Comparison of ENCODE assay signal across 28 mouse cellular contexts in the genomic region with DNA sequence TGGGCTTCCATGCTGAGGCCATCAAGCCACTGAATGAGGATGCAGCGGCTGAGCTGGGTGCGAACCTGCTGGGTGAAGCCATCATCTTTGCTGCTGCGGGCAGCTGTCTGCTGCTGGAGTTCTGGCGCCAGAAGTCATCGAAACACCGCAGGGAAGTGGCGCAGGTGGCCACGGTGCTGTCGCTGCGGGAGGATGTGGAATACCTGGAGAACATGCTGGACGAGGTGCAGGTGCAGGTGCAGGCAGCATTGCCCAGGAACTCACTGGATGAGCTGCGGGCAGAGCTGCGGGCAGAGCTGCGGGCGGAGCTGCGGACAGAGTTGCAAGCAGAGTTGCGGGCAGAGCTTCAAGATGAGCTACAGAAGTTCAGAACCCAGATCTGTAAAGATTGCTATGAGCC. TPM values are rescaled to one million over a fixed set of nuclear protein-coding genes. Genes with fewer than 3 reads are reported as not detected.
DNase-seq lines count a peak whose midpoint lies in the region; ATAC-seq and TF ChIP-seq lines count a peak whose summit lies in the region.
"Had no signal": no experiment of that assay in that cellular context is flagged by ENCODE, and none has a peak within 500 bp of the region (broad histone marks: within the 10 kb centered on the region; RNA-seq: fewer than 3 reads in every experiment).

No protein-coding gene starts in this region.

- intact Hi-C loops in heart, adult 2 months (cut with DNase I): no loop called here

- no peaks in the 10 kb centered on the region for H3K27me3 ChIP-seq in midbrain, embryonic 10.5 days (ENCODE audit: low read depth, poor library complexity, severe bottlenecking)
- H3K27me3 ChIP-seq in midbrain, embryonic 11.5 days (ENCODE audit: control insufficient read depth, insufficient read depth, low read length): no peaks in the 10 kb centered on the region
- H3K27me3 ChIP-seq in E14TG2a.4 (ENCODE audit: insufficient read depth, low read length) (no peaks in the 10 kb centered on the region), ES-Bruce4 (ENCODE audit: control insufficient read depth, insufficient read depth, low read length, poor library complexity, severe bottlenecking) (no peaks in the 10 kb centered on the region)
- H3K27me3 ChIP-seq in heart, adult 2 months (ENCODE audit: control insufficient read depth, insufficient read depth, low read length): no peaks in the 10 kb centered on the region
- H3K27me3 ChIP-seq: embryonic facial prominence, embryonic 13.5 days; forebrain, embryonic 12.5 days; forebrain, embryonic 15.5 days; hindbrain, embryonic 13.5 days had no signal

- TF ChIP-seq EP300 in ES-Bruce4 (IDR thresholded peaks at IDR 0.05; ENCODE audit: insufficient read depth, low read depth, low read length): no peak
- TF ChIP-seq EP300 in heart, adult 2 months (IDR thresholded peaks at IDR 0.05; ENCODE audit: insufficient read depth, low read depth, low read length): no peak

- no peak for DNase-seq in midbrain, embryonic 10.5 days (ENCODE audit: low spot score)
- DNase-seq in midbrain, embryonic 11.5 days (ENCODE audit: low spot score, missing footprints): no peak
- DNase-seq in R1 (ENCODE audit: low read depth, low spot score): peak; percentile 62
- DNase-seq in urinary bladder, adult 2 months (ENCODE audit: low spot score): no peak
- DNase-seq in heart, adult 2 months: no peak
- DNase-seq in spleen, postnatal 10 days (ENCODE audit: low spot score in 2 of 2): no peak
- DNase-seq: adrenal gland, adult 2 months; adrenal gland, postnatal 14 days; cerebellum, adult 11 months; cerebellum, adult 2 months; cerebellum, adult 9-11 months; cerebellum, postnatal 36 days; embryo, embryonic 11 days; gastrocnemius, postnatal 25 days; heart, adult 18-20 months; heart, postnatal 36 days had no signal

- no peak overlapping the region for H3K9ac ChIP-seq in midbrain, embryonic 11.5 days (ENCODE audit: low read length)
- H3K9ac ChIP-seq in ES-Bruce4 (ENCODE audit: low read depth, poor library complexity, severe bottlenecking): no peak overlapping the region
- no peak overlapping the region for H3K9ac ChIP-seq in heart, adult 2 months (ENCODE audit: low read depth, low read length)
- H3K9ac ChIP-seq: embryonic facial prominence, embryonic 13.5 days; forebrain, embryonic 12.5 days; forebrain, embryonic 15.5 days; hindbrain, embryonic 13.5 days had no signal

- 85% methylated on average over 17 of the region's 17 CpGs for WGBS in midbrain, embryonic 10.5 days
- 88% methylated on average over 17 of the region's 17 CpGs for WGBS in midbrain, embryonic 11.5 days
- WGBS in heart, adult 2 months: 86% methylated on average over 17 of the region's 17 CpGs

- H3K4me1 ChIP-seq in midbrain, embryonic 10.5 days: peaks cover 7% of the 10 kb centered on the region
- no peaks in the 10 kb centered on the region for H3K4me1 ChIP-seq in midbrain, embryonic 11.5 days (ENCODE audit: control insufficient read depth, insufficient read depth, low read length)
- peaks cover 52% of the 10 kb centered on the region for H3K4me1 ChIP-seq in E14TG2a.4 (replicated peaks; ENCODE audit: low read depth, low read length)
- no peaks in the 10 kb centered on the region for H3K4me1 ChIP-seq in ES-Bruce4 (ENCODE audit: control insufficient read depth, insufficient read depth, low read length)
- H3K4me1 ChIP-seq in heart, adult 2 months (ENCODE audit: control insufficient read depth, insufficient read depth, low read length): peaks cover 2% of the 10 kb centered on the region; the same call in 1 of the 2 replicates
- H3K4me1 ChIP-seq: forebrain, embryonic 12.5 days; forebrain, embryonic 15.5 days; hindbrain, embryonic 13.5 days had no signal

- no peaks in the 10 kb centered on the region for H3K9me3 ChIP-seq in midbrain, embryonic 10.5 days (replicated peaks)
- H3K9me3 ChIP-seq in midbrain, embryonic 11.5 days (ENCODE audit: control insufficient read depth, low read length): no peaks in the 10 kb centered on the region
- H3K9me3 ChIP-seq in E14TG2a.4 (ENCODE audit: low read length) (no peaks in the 10 kb centered on the region), ES-Bruce4 (replicated peaks; ENCODE audit: control insufficient read depth, insufficient read depth, low read length, poor library complexity, severe bottlenecking) (no peaks in the 10 kb centered on the region)
- H3K9me3 ChIP-seq: embryonic facial prominence, embryonic 10.5 days; embryonic facial prominence, embryonic 13.5 days; forebrain, embryonic 12.5 days; forebrain, embryonic 15.5 days; hindbrain, embryonic 10.5 days; hindbrain, embryonic 13.5 days had no signal

- H3K4me2 ChIP-seq in midbrain, embryonic 11.5 days: no peak overlapping the region
- H3K4me2 ChIP-seq: embryonic facial prominence, embryonic 13.5 days; forebrain, embryonic 12.5 days; forebrain, embryonic 15.5 days; heart, embryonic 11.5 days; hindbrain, embryonic 13.5 days had no signal

- peaks cover 57% of the 10 kb centered on the region for H3K36me3 ChIP-seq in midbrain, embryonic 10.5 days
- H3K36me3 ChIP-seq in midbrain, embryonic 11.5 days (ENCODE audit: control insufficient read depth, insufficient read depth, low read length): peaks cover 7% of the 10 kb centered on the region; the same call in 1 of the 2 replicates
- H3K36me3 ChIP-seq in E14TG2a.4 (ENCODE audit: insufficient read depth, low read length): peaks cover 42% of the 10 kb centered on the region
- H3K36me3 ChIP-seq in ES-Bruce4 (ENCODE audit: control insufficient read depth, insufficient read depth, low read length, poor library complexity, severe bottlenecking): peaks cover 20% of the 10 kb centered on the region
- peaks cover 8% of the 10 kb centered on the region; the same call in 1 of the 2 replicates for H3K36me3 ChIP-seq in heart, adult 2 months (ENCODE audit: control insufficient read depth, insufficient read depth, low read length)

- TF ChIP-seq POLR2A in ES-Bruce4 (IDR thresholded peaks at IDR 0.05; ENCODE audit: insufficient read depth, low read length): no peak
- TF ChIP-seq POLR2A in heart, adult 2 months (IDR thresholded peaks at IDR 0.05; ENCODE audit: insufficient read depth, low read depth, low read length): no peak

- ATAC-seq in midbrain, embryonic 11.5 days (ENCODE audit: low FRiP score): no peak
- ATAC-seq: CD4-positive, CD25-positive, alpha-beta regulatory T cell, adult 4 months; forebrain, embryonic 15.5 days had no signal

- H3K4me3 ChIP-seq in midbrain, embryonic 10.5 days: peak overlapping the region; percentile 11; the same call in 1 of the 2 replicates
- H3K4me3 ChIP-seq in midbrain, embryonic 11.5 days (ENCODE audit: low read depth, low read length): no peak overlapping the region
- H3K4me3 ChIP-seq in E14TG2a.4 (replicated peaks; ENCODE audit: low read length) (peak overlapping the region; percentile 75), ES-Bruce4 (ENCODE audit: low read depth, low read length) (peak overlapping the region; percentile 40)
- H3K4me3 ChIP-seq in heart, adult 2 months: no peak overlapping the region
- H3K4me3 ChIP-seq: embryonic facial prominence, embryonic 10.5 days; embryonic facial prominence, embryonic 13.5 days; erythroblast, embryonic 14.5 days; forebrain, embryonic 12.5 days; forebrain, embryonic 15.5 days; hindbrain, embryonic 10.5 days; hindbrain, embryonic 13.5 days had no signal

- H3K27ac ChIP-seq in midbrain, embryonic 10.5 days (replicated peaks): no peak overlapping the region
- H3K27ac ChIP-seq in midbrain, embryonic 11.5 days (ENCODE audit: low read depth, low read length): no peak overlapping the region
- H3K27ac ChIP-seq in ES-Bruce4 (ENCODE audit: insufficient read depth, low read length): no peak overlapping the region
- H3K27ac ChIP-seq in heart, adult 2 months: no peak overlapping the region
- H3K27ac ChIP-seq: embryonic facial prominence, embryonic 10.5 days; embryonic facial prominence, embryonic 13.5 days; forebrain, embryonic 12.5 days; forebrain, embryonic 15.5 days; hindbrain, embryonic 10.5 days; hindbrain, embryonic 13.5 days had no signal

- no peaks in the 10 kb centered on the region for H3K79me2 ChIP-seq in heart, adult 2 months (replicated peaks; ENCODE audit: control insufficient read depth, insufficient read depth, low read length)

- TF ChIP-seq CTCF in E14TG2a.4 (conservative IDR thresholded peaks at IDR 0.05; ENCODE audit: low read length): no peak
- TF ChIP-seq CTCF in ES-Bruce4 (IDR thresholded peaks at IDR 0.05; ENCODE audit: low read depth, low read length): no peak
- no peak for TF ChIP-seq CTCF in heart, adult 2 months (IDR thresholded peaks at IDR 0.05)

RNA-seq across cellular contexts. Expression of a gene that starts 16.2 kb away (rescaled TPM):
- polyA plus RNA-seq in midbrain, embryonic 10.5 days (2016; fragmentation: Nextera tagmentation; extraction: Ambion mirVana): 49.3 and 52.7 TPM in 2 replicates
- polyA plus RNA-seq in midbrain, embryonic 11.5 days (2014; fragmentation: Nextera tagmentation; extraction: Ambion mirVana): 46.0 and 46.9 TPM in 2 replicates
- 75.7 and 90.0 TPM in 2 replicates for polyA plus RNA-seq in ES-Bruce4 (2011; ENCODE audit: insufficient read depth, insufficient read length, low read depth, missing spikeins)
- polyA plus RNA-seq in urinary bladder, adult 2 months (2012; rRNA removed): 133 and 146 TPM in 2 replicates
- 10 to 100 TPM; 25.1 to 30.8 TPM for total RNA-seq in heart, adult 2 months (2021)
- 43.3 and 51.5 TPM in 2 replicates for polyA plus RNA-seq in heart, adult 2 months (2012; rRNA removed)

RNA-seq across cellular contexts. Expression of a gene that starts 24.5 kb away (rescaled TPM):
- 0.36 and 0.39 TPM in 2 replicates for polyA plus RNA-seq in midbrain, embryonic 10.5 days (2016; fragmentation: Nextera tagmentation; extraction: Ambion mirVana)
- 0.18 and 0.50 TPM in 2 replicates for polyA plus RNA-seq in midbrain, embryonic 11.5 days (2014; fragmentation: Nextera tagmentation; extraction: Ambion mirVana)
- polyA plus RNA-seq in ES-Bruce4 (2011; ENCODE audit: insufficient read depth, insufficient read length, low read depth, missing spikeins): 5.7 and 6.1 TPM in 2 replicates
- polyA plus RNA-seq in urinary bladder, adult 2 months (2012; rRNA removed): 0.04 and 0.29 TPM in 2 replicates
- total RNA-seq in heart, adult 2 months (2021): under 1 TPM in 1 of 2 experiments, not detected in 1; 0.21 TPM
- 0.09 and 0.33 TPM in 2 replicates for polyA plus RNA-seq in heart, adult 2 months (2012; rRNA removed)
- total RNA-seq: adrenal gland, adult 2 months; gastrocnemius, postnatal 25 days; heart, adult 18-20 months; heart, postnatal 36 days had no signal
- polyA plus RNA-seq: embryonic facial prominence, embryonic 10.5 days; embryonic facial prominence, embryonic 13.5 days; erythroblast, embryonic 14.5 days; gonadal fat pad, adult 2 months had no signal

RNA-seq across cellular contexts. Expression of a gene that starts 27.0 kb away (rescaled TPM):
- polyA plus RNA-seq in midbrain, embryonic 10.5 days (2016; fragmentation: Nextera tagmentation; extraction: Ambion mirVana): 41.9 and 48.6 TPM in 2 replicates
- polyA plus RNA-seq in midbrain, embryonic 11.5 days (2014; fragmentation: Nextera tagmentation; extraction: Ambion mirVana): 48.5 and 53.2 TPM in 2 replicates
- polyA plus RNA-seq in ES-Bruce4 (2011; ENCODE audit: insufficient read depth, insufficient read length, low read depth, missing spikeins): 14.3 and 15.3 TPM in 2 replicates
- 36.2 and 45.7 TPM in 2 replicates for polyA plus RNA-seq in urinary bladder, adult 2 months (2012; rRNA removed)
- total RNA-seq in heart, adult 2 months (2021): 100 to 1,000 TPM; 114 to 136 TPM
- 273 and 340 TPM in 2 replicates for polyA plus RNA-seq in heart, adult 2 months (2012; rRNA removed)
- polyA plus RNA-seq: CD4-positive, CD25-positive, alpha-beta regulatory T cell, adult 4 months had no signal

RNA-seq across cellular contexts. Expression of a gene that starts 27.3 kb away (rescaled TPM):
- polyA plus RNA-seq in midbrain, embryonic 10.5 days (2016; fragmentation: Nextera tagmentation; extraction: Ambion mirVana): 51.0 and 51.9 TPM in 2 replicates
- 42.4 and 44.0 TPM in 2 replicates for polyA plus RNA-seq in midbrain, embryonic 11.5 days (2014; fragmentation: Nextera tagmentation; extraction: Ambion mirVana)
- polyA plus RNA-seq in ES-Bruce4 (2011; ENCODE audit: insufficient read depth, insufficient read length, low read depth, missing spikeins): 22.3 and 24.8 TPM in 2 replicates
- polyA plus RNA-seq in urinary bladder, adult 2 months (2012; rRNA removed): 18.1 and 19.4 TPM in 2 replicates
- total RNA-seq in heart, adult 2 months (2021): 10 to 100 TPM; 59.9 to 66.0 TPM
- polyA plus RNA-seq in heart, adult 2 months (2012; rRNA removed): 64.6 and 91.3 TPM in 2 replicates

RNA-seq across cellular contexts. Expression of a gene that starts 43.1 kb away (rescaled TPM):
- 2.4 and 2.6 TPM in 2 replicates for polyA plus RNA-seq in midbrain, embryonic 10.5 days (2016; fragmentation: Nextera tagmentation; extraction: Ambion mirVana)
- polyA plus RNA-seq in midbrain, embryonic 11.5 days (2014; fragmentation: Nextera tagmentation; extraction: Ambion mirVana): 1.5 and 1.7 TPM in 2 replicates
- polyA plus RNA-seq in ES-Bruce4 (2011; ENCODE audit: insufficient read depth, insufficient read length, low read depth, missing spikeins): 3.3 and 5.1 TPM in 2 replicates
- 13.5 and 14.3 TPM in 2 replicates for polyA plus RNA-seq in urinary bladder, adult 2 months (2012; rRNA removed)
- total RNA-seq in heart, adult 2 months (2021): 1 to 10 TPM; 6.8 to 7.2 TPM
- 17.1 and 22.0 TPM in 2 replicates for polyA plus RNA-seq in heart, adult 2 months (2012; rRNA removed)
- polyA plus RNA-seq: erythroblast, embryonic 14.5 days had no signal

Comparison
In these comparisons a context has a peak if more than half of its experiments do, and no peak if none do; other contexts are left out.
1. H3K4me3 ChIP-seq: peak in midbrain, embryonic 10.5 days (single experiment), E14TG2a.4 (single experiment) and ES-Bruce4 (single experiment); none in midbrain, embryonic 11.5 days (single experiment) and heart, adult 2 months (single experiment).